Mouse (Mus musculus) erythroblast, embryonic 14.5 days (primary cell): Measurements from ENCODE around the gene Sprr2a3.
"Not testable (repeated sequence)": the region's sequence is repeated elsewhere in the genome, so short reads cannot be mapped to it uniquely, and the experiment has no call there.

Experiments
- GATA1 ChIP-seq: IDR thresholded peaks from 2 replicates; pipeline ENCODE4 v1.6.1; 2012; ENCODE audit warnings: low read length, inconsistent platforms, mixed read lengths
- TAL1 ChIP-seq: IDR thresholded peaks from 3 replicates; pipeline ENCODE4 v1.6.1; 2012; ENCODE audit warnings: low read length, inconsistent platforms, mixed read lengths

GRCm38 (mm10) chr3:92253860-92254259 lies 31.4 kb upstream of the Sprr2a3 start:
- TF ChIP-seq GATA1, TAL1: not testable (repeated sequence)
